In genomic region chr4:124709961-124710446, GRCm38 (mm10) we compare ENCODE assay signal across 9 mouse cellular contexts. TPM values are rescaled to one million over a fixed set of nuclear protein-coding genes. Genes with fewer than 3 reads are reported as not detected.
DNase-seq lines count a peak whose midpoint lies in the region; ATAC-seq and TF ChIP-seq lines count a peak whose summit lies in the region.
"Had no signal": no experiment of that assay in that cellular context is flagged by ENCODE, and none has a peak within 500 bp of the region (broad histone marks: within the 10 kb centered on the region; RNA-seq: fewer than 3 reads in every experiment).

No protein-coding gene starts in this region.

- H3K4me3 ChIP-seq in left cerebral cortex, adult 2 months: peak overlapping the region; percentile 3
- H3K4me3 ChIP-seq in embryonic facial prominence, embryonic 12.5 days: peak overlapping the region; percentile 22
- H3K4me3 ChIP-seq in heart, embryonic 15.5 days: peak overlapping the region; percentile 39
- H3K4me3 ChIP-seq in macrophage (ENCODE audit: inconsistent target): peak overlapping the region; percentile 20

- WGBS in embryonic facial prominence, embryonic 12.5 days: 4% methylated on average over 18 of the region's 18 CpGs
- WGBS in heart, embryonic 15.5 days: 5% methylated on average over 18 of the region's 18 CpGs
- whole genome bisulfite sequencing in macrophage (ENCODE audit: missing documents): 1% methylated on average over 18 of the region's 18 CpGs

- no peaks in the 10 kb centered on the region for H3K27me3 ChIP-seq in embryonic facial prominence, embryonic 12.5 days
- no peaks in the 10 kb centered on the region for H3K27me3 ChIP-seq in heart, embryonic 15.5 days
- H3K27me3 ChIP-seq: Patski had no signal

- H3K27ac ChIP-seq in left cerebral cortex, adult 2 months: peak overlapping the region; percentile 47; the same call in 1 of the 2 replicates
- H3K27ac ChIP-seq in embryonic facial prominence, embryonic 12.5 days: peak overlapping the region; percentile 98
- peak overlapping the region; percentile 94 for H3K27ac ChIP-seq in heart, embryonic 15.5 days
- peak overlapping the region; percentile 99 for H3K27ac ChIP-seq in macrophage

- intact Hi-C loops in left cerebral cortex, adult 2 months (cut with DNase I): no loop called here

- peak overlapping the region; percentile 52 for H3K4me2 ChIP-seq in embryonic facial prominence, embryonic 12.5 days (replicated peaks)
- peak overlapping the region; percentile 86 for H3K4me2 ChIP-seq in heart, embryonic 15.5 days

- TF ChIP-seq CTCF in left cerebral cortex, adult 2 months (IDR thresholded peaks at IDR 0.05): no peak

- H3K9me3 ChIP-seq in embryonic facial prominence, embryonic 12.5 days: no peaks in the 10 kb centered on the region
- H3K9me3 ChIP-seq in heart, embryonic 15.5 days (replicated peaks): no peaks in the 10 kb centered on the region

- H3K36me3 ChIP-seq in embryonic facial prominence, embryonic 12.5 days: peaks cover 26% of the 10 kb centered on the region
- peaks cover 3% of the 10 kb centered on the region; the same call in 1 of the 2 replicates for H3K36me3 ChIP-seq in heart, embryonic 15.5 days
- peaks cover 9% of the 10 kb centered on the region; the same call in 1 of the 2 replicates for H3K36me3 ChIP-seq in macrophage (ENCODE audit: inconsistent target)

- ATAC-seq in embryonic facial prominence, embryonic 12.5 days (ENCODE audit: insufficient number of reproducible peaks, insufficient read depth, low FRiP score, low TSS enrichment): no peak
- no peak for ATAC-seq in heart, embryonic 15.5 days (replicated peaks; ENCODE audit: insufficient number of reproducible peaks, insufficient read depth, low FRiP score, low read depth)
- ATAC-seq: Patski had no signal

- DNase-seq in left cerebral cortex, adult 2 months (ENCODE audit: extremely low spot score in 1 of 2, low spot score in 2 of 2): no peak
- DNase-seq in left cerebral cortex, adult 11 months (ENCODE audit: low spot score): no peak
- peak; percentile 39 for DNase-seq in kidney, postnatal 14 days
- no peak for DNase-seq in frontal cortex, postnatal 25 days (ENCODE audit: low spot score in 2 of 2)
- no peak for DNase-seq in cerebellum, postnatal 14 days

- no peak overlapping the region for H3K9ac ChIP-seq in embryonic facial prominence, embryonic 12.5 days
- peak overlapping the region; percentile 18 for H3K9ac ChIP-seq in heart, embryonic 15.5 days

- H3K4me1 ChIP-seq in embryonic facial prominence, embryonic 12.5 days: peaks cover 40% of the 10 kb centered on the region
- H3K4me1 ChIP-seq in heart, embryonic 15.5 days (replicated peaks): peaks cover 38% of the 10 kb centered on the region

- peaks cover 29% of the 10 kb centered on the region for H3K79me2 ChIP-seq in macrophage (ENCODE audit: inconsistent target)

RNA-seq across cellular contexts. Expression of gene Sf3a3, which starts 4.6 kb away (rescaled TPM):
- 10 to 100 TPM; 33.0 to 35.6 TPM for total RNA-seq in left cerebral cortex, adult 2 months (2021)
- 205 and 210 TPM in 2 replicates for polyA plus RNA-seq in embryonic facial prominence, embryonic 12.5 days (2016; fragmentation: Nextera tagmentation; extraction: Ambion mirVana)
- 73.6 and 86.5 TPM in 2 replicates for polyA plus RNA-seq in heart, embryonic 15.5 days (2015; fragmentation: Nextera tagmentation; extraction: Ambion mirVana)
- total RNA-seq in macrophage (2018; cell fraction: chromatin; rRNA removed): 10 to 100 TPM; 29.3 to 87.9 (median 60.7) TPM
- 10 to 100 TPM; 30.9 to 47.9 (median 40.8) TPM for total RNA-seq in macrophage (2018; cell fraction: cytosol; rRNA removed)
- 10 to 100 TPM; 20.8 to 65.4 (median 32.2) TPM for total RNA-seq in macrophage (2018; cell fraction: nucleus; rRNA removed)
- 38.3 to 63.8 TPM (median 62.7 TPM) in 3 replicates for polyA plus RNA-seq in macrophage (2018)

RNA-seq across cellular contexts. Expression of gene Fhl3, which starts 9.5 kb away (rescaled TPM):
- 1 to 10 TPM; 1.4 to 2.2 TPM for total RNA-seq in left cerebral cortex, adult 2 months (2021)
- 12.5 and 14.3 TPM in 2 replicates for polyA plus RNA-seq in embryonic facial prominence, embryonic 12.5 days (2016; fragmentation: Nextera tagmentation; extraction: Ambion mirVana)
- 6.2 and 7.5 TPM in 2 replicates for polyA plus RNA-seq in heart, embryonic 15.5 days (2015; fragmentation: Nextera tagmentation; extraction: Ambion mirVana)
- 100 to 1,000 TPM in 5 of 26 experiments, 10 to 100 TPM in 21; 19.4 to 246 (median 86.4) TPM for total RNA-seq in macrophage (2018; cell fraction: chromatin; rRNA removed)
- 100 to 1,000 TPM in 1 of 26 experiments, 10 to 100 TPM in 25; 25.7 to 105 (median 54.7) TPM for total RNA-seq in macrophage (2018; cell fraction: cytosol; rRNA removed)
- 100 to 1,000 TPM in 5 of 26 experiments, 10 to 100 TPM in 21; 31.8 to 142 (median 70.6) TPM for total RNA-seq in macrophage (2018; cell fraction: nucleus; rRNA removed)
- 24.2 to 70.3 TPM (median 28.8 TPM) in 3 replicates for polyA plus RNA-seq in macrophage (2018)

RNA-seq across cellular contexts. Expression of gene Utp11, which starts 16.6 kb away (rescaled TPM):
- total RNA-seq in left cerebral cortex, adult 2 months (2021): 10 to 100 TPM; 13.3 to 15.7 TPM
- 81.1 and 86.4 TPM in 2 replicates for polyA plus RNA-seq in embryonic facial prominence, embryonic 12.5 days (2016; fragmentation: Nextera tagmentation; extraction: Ambion mirVana)
- 42.6 and 47.5 TPM in 2 replicates for polyA plus RNA-seq in heart, embryonic 15.5 days (2015; fragmentation: Nextera tagmentation; extraction: Ambion mirVana)
- total RNA-seq in macrophage (2018; cell fraction: chromatin; rRNA removed): 100 to 1,000 TPM in 1 of 26 experiments, 10 to 100 TPM in 25; 12.1 to 101 (median 51.8) TPM
- 10 to 100 TPM; 24.9 to 44.6 (median 33.0) TPM for total RNA-seq in macrophage (2018; cell fraction: cytosol; rRNA removed)
- 10 to 100 TPM; 11.1 to 53.3 (median 29.8) TPM for total RNA-seq in macrophage (2018; cell fraction: nucleus; rRNA removed)
- 32.1 to 58.7 TPM (median 57.7 TPM) in 3 replicates for polyA plus RNA-seq in macrophage (2018)

RNA-seq across cellular contexts. Expression of gene Inpp5b, which starts 31.6 kb away (rescaled TPM):
- total RNA-seq in left cerebral cortex, adult 2 months (2021): 10 to 100 TPM; 46.5 to 48.7 TPM
- 28.7 and 29.5 TPM in 2 replicates for polyA plus RNA-seq in embryonic facial prominence, embryonic 12.5 days (2016; fragmentation: Nextera tagmentation; extraction: Ambion mirVana)
- polyA plus RNA-seq in heart, embryonic 15.5 days (2015; fragmentation: Nextera tagmentation; extraction: Ambion mirVana): 13.7 and 15.5 TPM in 2 replicates
- 100 to 1,000 TPM in 8 of 26 experiments, 10 to 100 TPM in 18; 21.2 to 240 (median 86.4) TPM for total RNA-seq in macrophage (2018; cell fraction: chromatin; rRNA removed)
- 10 to 100 TPM; 14.1 to 43.3 (median 24.3) TPM for total RNA-seq in macrophage (2018; cell fraction: cytosol; rRNA removed)
- 100 to 1,000 TPM in 3 of 26 experiments, 10 to 100 TPM in 23; 23.7 to 144 (median 56.6) TPM for total RNA-seq in macrophage (2018; cell fraction: nucleus; rRNA removed)
- polyA plus RNA-seq in macrophage (2018): 20.2 to 23.6 TPM (median 22.9 TPM) in 3 replicates

RNA-seq across cellular contexts. Expression of gene Pou3f1, which starts 53.4 kb away (rescaled TPM):
- 10 to 100 TPM; 16.9 to 18.8 TPM for total RNA-seq in left cerebral cortex, adult 2 months (2021)
- polyA plus RNA-seq in embryonic facial prominence, embryonic 12.5 days (2016; fragmentation: Nextera tagmentation; extraction: Ambion mirVana): 2.9 and 3.6 TPM in 2 replicates
- 0.14 and 0.15 TPM in 2 replicates for polyA plus RNA-seq in heart, embryonic 15.5 days (2015; fragmentation: Nextera tagmentation; extraction: Ambion mirVana)
- 1 to 10 TPM in 11 of 26 experiments, under 1 TPM in 13, not detected in 2; 0.25 to 4.4 (median 0.90) TPM for total RNA-seq in macrophage (2018; cell fraction: chromatin; rRNA removed)
- total RNA-seq in macrophage (2018; cell fraction: cytosol; rRNA removed): 10 to 100 TPM in 2 of 26 experiments, 1 to 10 TPM in 20, under 1 TPM in 4; 0.86 to 14.3 (median 2.7) TPM
- total RNA-seq in macrophage (2018; cell fraction: nucleus; rRNA removed): 10 to 100 TPM in 9 of 26 experiments, 1 to 10 TPM in 11, under 1 TPM in 6; 0.48 to 20.4 (median 5.9) TPM
- polyA plus RNA-seq in macrophage (2018): 0.49 to 1.1 TPM (median 0.70 TPM) in 3 replicates

Comparison
In these comparisons a context has a peak if more than half of its experiments do, and no peak if none do; other contexts are left out.
1. H3K27ac ChIP-seq: peak in every context shown above with its lines; median percentile 99 in macrophage; 98 in embryonic facial prominence, embryonic 12.5 days; 94 in heart, embryonic 15.5 days; 47 in left cerebral cortex, adult 2 months.